Comparison of ENCODE assay signal across 13 mouse cellular contexts in genomic region chr10:61394476-61395136, GRCm38 (mm10). TPM values are rescaled to one million over a fixed set of nuclear protein-coding genes. Genes with fewer than 3 reads are reported as not detected.
DNase-seq lines count a peak whose midpoint lies in the region; ATAC-seq and TF ChIP-seq lines count a peak whose summit lies in the region.
"Had no signal": no experiment of that assay in that cellular context is flagged by ENCODE, and none has a peak within 500 bp of the region (broad histone marks: within the 10 kb centered on the region; RNA-seq: fewer than 3 reads in every experiment).

No protein-coding gene starts in this region.

- no peaks in the 10 kb centered on the region for H3K36me3 ChIP-seq in heart, embryonic 14.5 days (ENCODE audit: control insufficient read depth, insufficient read depth, low read length)
- no peaks in the 10 kb centered on the region for H3K36me3 ChIP-seq in lung, postnatal 0 days (ENCODE audit: insufficient read depth, low read length)
- no peaks in the 10 kb centered on the region for H3K36me3 ChIP-seq in myocyte (ENCODE audit: control insufficient read depth, insufficient read depth)
- no peaks in the 10 kb centered on the region for H3K36me3 ChIP-seq in thymus, adult 2 months (ENCODE audit: control insufficient read depth, insufficient read depth, low read length)

- H3K4me3 ChIP-seq in heart, embryonic 14.5 days (ENCODE audit: control insufficient read depth in 1 of 2, insufficient read depth in 1 of 2, low read depth in 1 of 2, low read length in 2 of 2): no peak overlapping the region
- no peak overlapping the region for H3K4me3 ChIP-seq in lung, postnatal 0 days (ENCODE audit: low read depth, low read length)
- H3K4me3 ChIP-seq in myocyte: no peak overlapping the region
- H3K4me3 ChIP-seq in thymus, adult 2 months (ENCODE audit: control insufficient read depth, insufficient read depth, low read length): no peak overlapping the region

- intact Hi-C loops in heart, postnatal 14 days (cut with DNase I): no loop called here

- no peak for ATAC-seq in heart, embryonic 14.5 days (ENCODE audit: insufficient number of reproducible peaks, insufficient read depth, low FRiP score, low read depth)
- ATAC-seq in lung, postnatal 0 days: peak; percentile 83

- H3K9me3 ChIP-seq in heart, embryonic 14.5 days (ENCODE audit: control insufficient read depth, low read length): no peaks in the 10 kb centered on the region
- no peaks in the 10 kb centered on the region for H3K9me3 ChIP-seq in lung, postnatal 0 days (ENCODE audit: low read length)

- peak; percentile 69; the same call in 1 of the 2 replicates for TF ChIP-seq EP300 in lung, postnatal 0 days (IDR thresholded peaks at IDR 0.05)

- TF ChIP-seq POLR2A in myocyte (IDR thresholded peaks at IDR 0.05; ENCODE audit: insufficient read length, low read depth): no peak
- TF ChIP-seq POLR2A in thymus, adult 2 months (IDR thresholded peaks at IDR 0.05; ENCODE audit: control insufficient read depth, extremely low read depth, insufficient read depth, low read length, poor library complexity): no peak

- H3K4me1 ChIP-seq in heart, embryonic 14.5 days (ENCODE audit: control insufficient read depth in 2 of 2, insufficient read depth in 2 of 2, low read length in 2 of 2): peaks cover 14 to 21% of the 10 kb centered on the region in 2 experiments; a peak in 3 of 4 replicates
- H3K4me1 ChIP-seq in lung, postnatal 0 days (ENCODE audit: insufficient read depth, low read depth, low read length): no peaks in the 10 kb centered on the region
- no peaks in the 10 kb centered on the region for H3K4me1 ChIP-seq in thymus, adult 2 months (replicated peaks; ENCODE audit: control insufficient read depth, insufficient read depth, low read length)

- TF ChIP-seq CTCF in lung, postnatal 0 days (IDR thresholded peaks at IDR 0.05): no peak
- TF ChIP-seq CTCF in thymus, adult 2 months (IDR thresholded peaks at IDR 0.05; ENCODE audit: borderline replicate concordance, control insufficient read depth, extremely low read depth, insufficient read depth, low read length, poor library complexity): no peak

- H3K79me2 ChIP-seq in myocyte (ENCODE audit: control insufficient read depth, insufficient read depth): no peaks in the 10 kb centered on the region

- H3K27me3 ChIP-seq in heart, embryonic 14.5 days (ENCODE audit: control insufficient read depth, insufficient read depth, low read length): no peaks in the 10 kb centered on the region
- H3K27me3 ChIP-seq in lung, postnatal 0 days (replicated peaks; ENCODE audit: insufficient read depth, low read length): no peaks in the 10 kb centered on the region
- H3K27me3 ChIP-seq in myocyte (ENCODE audit: control insufficient read depth, insufficient read depth, insufficient read length): no peaks in the 10 kb centered on the region
- H3K27me3 ChIP-seq in thymus, adult 2 months (ENCODE audit: control insufficient read depth, insufficient read depth, low read length): no peaks in the 10 kb centered on the region

- peak overlapping the region; percentile 32; the same call in 1 of the 2 replicates for H3K4me2 ChIP-seq in heart, embryonic 14.5 days (ENCODE audit: low read length)
- H3K4me2 ChIP-seq in lung, postnatal 0 days (replicated peaks; ENCODE audit: low read depth, low read length): peak overlapping the region; percentile 20; the same call in 1 of the 2 replicates
- peak overlapping the region; percentile 74 for H3K4me2 ChIP-seq in myocyte (ENCODE audit: low read depth)

- peak overlapping the region; percentile 44; the same call in 1 of the 2 replicates for H3K9ac ChIP-seq in heart, embryonic 14.5 days (ENCODE audit: low read length)
- H3K9ac ChIP-seq in lung, postnatal 0 days (replicated peaks; ENCODE audit: low read depth): 0 out of 2 replicates have a peak overlapping the region, but pooled peaks have one; percentile 1

- 16% methylated on average over 9 of the region's 9 CpGs for WGBS in heart, embryonic 14.5 days
- WGBS in lung, postnatal 0 days: 25% methylated on average over 9 of the region's 9 CpGs
- WGBS in thymus, adult 2 months: 26% methylated on average over 9 of the region's 9 CpGs

- no peak for DNase-seq in heart, postnatal 14 days
- DNase-seq in lung, postnatal 0 days (ENCODE audit: low spot score): peak; percentile 80
- DNase-seq in lung, postnatal 25 days (ENCODE audit: low spot score): no peak
- peak; percentile 70 for DNase-seq in ZHBTc4 (ENCODE audit: low read depth, low spot score)
- no peak for DNase-seq in thymus, adult 2 months
- DNase-seq in gastrocnemius, adult 18-20 months (ENCODE audit: low spot score): no peak
- DNase-seq: right cerebral cortex, postnatal 4 days; thymus, postnatal 4 days had no signal

- H3ac ChIP-seq in myocyte (ENCODE audit: control insufficient read depth, insufficient read length): no peak overlapping the region

- peak overlapping the region in 1 of 2 experiments; percentile 20; a peak in 2 of 4 replicates for H3K27ac ChIP-seq in heart, embryonic 14.5 days (replicated peaks in 1 of 2; ENCODE audit: control insufficient read depth in 1 of 2, insufficient read depth in 1 of 2, low read depth in 2 of 2, low read length in 2 of 2)
- H3K27ac ChIP-seq in lung, postnatal 0 days (ENCODE audit: low read length): peak overlapping the region; percentile 51; the same call in 1 of the 2 replicates
- no peak overlapping the region for H3K27ac ChIP-seq in thymus, adult 2 months (ENCODE audit: control insufficient read depth, insufficient read depth, low read length)
- H3K27ac ChIP-seq: kidney, postnatal 0 days had no signal

TF ChIP-seq in myocyte, 11 proteins besides CTCF, POLR2A, EP300 and RAD21:
- TF ChIP-seq POLR2AphosphoS2 (IDR thresholded peaks at IDR 0.05; ENCODE audit: insufficient read length, low read depth): no peak
- no peak for TF ChIP-seq MAX (IDR thresholded peaks at IDR 0.05; ENCODE audit: low read depth)
- TF ChIP-seq REST (IDR thresholded peaks at IDR 0.05; ENCODE audit: insufficient read depth, insufficient read length): no peak
- TF ChIP-seq TCF12 (IDR thresholded peaks at IDR 0.05; ENCODE audit: insufficient read depth, poor library complexity, severe bottlenecking): no peak
- no peak for TF ChIP-seq E2F4 (IDR thresholded peaks at IDR 0.05; ENCODE audit: insufficient read depth)

RNA-seq across cellular contexts. Expression of gene Pald1, which starts 11.3 kb away (rescaled TPM):
- polyA plus RNA-seq in heart, embryonic 14.5 days (2014; fragmentation: Nextera tagmentation; extraction: Ambion mirVana): 19.5 and 21.7 TPM in 2 replicates
- total RNA-seq in heart, postnatal 14 days (2021): 10 to 100 TPM; 32.0 to 36.8 TPM
- 30.4 and 36.0 TPM in 2 replicates for polyA plus RNA-seq in lung, postnatal 0 days (2015; fragmentation: Nextera tagmentation; extraction: Ambion mirVana)
- polyA plus RNA-seq in myocyte (2012; fragmentation: generic; extraction: Trizol): 14.0 TPM
- polyA plus RNA-seq in thymus, adult 2 months (2012; rRNA removed): 5.7 and 6.8 TPM in 2 replicates
- total RNA-seq in gastrocnemius, adult 18-20 months (2021): 1 to 10 TPM; 5.1 to 6.3 TPM

RNA-seq across cellular contexts. Expression of gene Nodal, which starts 23.2 kb away (rescaled TPM):
- 0.12 and 0.15 TPM in 2 replicates for polyA plus RNA-seq in heart, embryonic 14.5 days (2014; fragmentation: Nextera tagmentation; extraction: Ambion mirVana)
- total RNA-seq in heart, postnatal 14 days (2021): under 1 TPM in 1 of 2 experiments, not detected in 1; 0.10 TPM
- polyA plus RNA-seq in lung, postnatal 0 days (2015; fragmentation: Nextera tagmentation; extraction: Ambion mirVana): 0.37 TPM in 2 replicates
- polyA plus RNA-seq in myocyte (2012; fragmentation: generic; extraction: Trizol): 0.01 TPM
- polyA plus RNA-seq in thymus, adult 2 months (2012; rRNA removed): 0.05 and 0.17 TPM in 2 replicates
- total RNA-seq in gastrocnemius, adult 18-20 months (2021): under 1 TPM; 0.09 to 0.11 TPM
- total RNA-seq: MEL had no signal
- polyA plus RNA-seq: neural tube, embryonic 11.5 days had no signal

RNA-seq across cellular contexts. Expression of gene Eif4ebp2, which starts 57.9 kb away (rescaled TPM):
- polyA plus RNA-seq in heart, embryonic 14.5 days (2014; fragmentation: Nextera tagmentation; extraction: Ambion mirVana): 36.6 and 36.9 TPM in 2 replicates
- total RNA-seq in heart, postnatal 14 days (2021): 10 to 100 TPM; 75.1 to 75.5 TPM
- 61.3 and 62.5 TPM in 2 replicates for polyA plus RNA-seq in lung, postnatal 0 days (2015; fragmentation: Nextera tagmentation; extraction: Ambion mirVana)
- polyA plus RNA-seq in myocyte (2012; fragmentation: generic; extraction: Trizol): 44.4 TPM
- polyA plus RNA-seq in thymus, adult 2 months (2012; rRNA removed): 277 and 313 TPM in 2 replicates
- 100 to 1,000 TPM; 147 to 178 TPM for total RNA-seq in gastrocnemius, adult 18-20 months (2021)

Comparison
In these comparisons a context has a peak if more than half of its experiments do, and no peak if none do; other contexts are left out.
1. DNase-seq: peak in lung, postnatal 0 days (single experiment) and ZHBTc4 (single experiment); none in heart, postnatal 14 days (0 of 2), lung, postnatal 25 days (single experiment), thymus, adult 2 months (single experiment) and gastrocnemius, adult 18-20 months (single experiment).
2. H3K4me2 ChIP-seq: peak in every context shown above with its lines; median percentile 74 in myocyte; 32 in heart, embryonic 14.5 days; 20 in lung, postnatal 0 days.